9 mouse cellular contexts compared by ENCODE assay signal in the genomic region with DNA sequence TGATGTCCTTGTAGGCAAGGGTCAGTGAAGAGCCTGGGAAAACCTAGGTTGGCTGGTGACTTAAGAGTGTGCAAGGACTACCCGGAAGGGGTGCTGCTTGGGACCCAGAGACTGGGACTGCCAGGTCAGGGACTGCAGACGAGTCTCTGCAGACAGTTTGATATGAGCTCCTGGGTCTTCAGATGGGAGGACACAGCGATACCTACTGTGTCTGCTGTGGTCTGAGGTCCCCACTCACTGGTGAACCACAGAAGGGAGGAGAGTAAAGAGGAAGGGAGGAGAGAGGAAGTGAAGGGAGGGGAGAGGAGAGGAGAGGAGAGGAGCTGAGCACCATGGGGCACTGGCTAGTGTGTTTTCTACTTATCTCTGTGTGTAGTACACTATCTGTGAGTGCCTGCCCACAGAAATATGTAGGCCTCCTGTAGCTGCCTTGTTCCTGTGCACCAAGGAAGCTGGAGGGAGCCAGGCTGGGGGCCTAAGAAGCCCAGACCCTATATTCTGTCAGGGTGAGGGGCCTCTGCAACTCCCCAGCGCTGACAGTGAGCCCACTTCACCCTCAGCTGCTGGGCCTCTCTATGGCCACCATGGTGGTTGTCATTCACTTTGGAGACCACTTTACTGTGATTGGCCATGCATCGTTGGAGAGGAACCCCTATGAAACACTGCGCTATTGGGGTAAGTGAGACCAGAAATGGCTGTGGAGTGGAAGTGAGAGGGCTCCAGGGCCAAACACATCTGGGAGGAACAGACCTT. TPM values are rescaled to one million over a fixed set of nuclear protein-coding genes. Genes with fewer than 3 reads are reported as not detected.
DNase-seq lines count a peak whose midpoint lies in the region; ATAC-seq and TF ChIP-seq lines count a peak whose summit lies in the region.
"Had no signal": no experiment of that assay in that cellular context is flagged by ENCODE, and none has a peak within 500 bp of the region (broad histone marks: within the 10 kb centered on the region; RNA-seq: fewer than 3 reads in every experiment).

No protein-coding gene starts in this region.

- H3K4me2 ChIP-seq in forebrain, embryonic 13.5 days = no peak overlapping the region
- H3K4me2 ChIP-seq in myocyte (ENCODE audit: low read depth) = peak overlapping the region; percentile 81
- H3K4me2 ChIP-seq in forebrain, embryonic 14.5 days (ENCODE audit: low read length) = no peak overlapping the region
- H3K4me2 ChIP-seq: midbrain, embryonic 12.5 days had no signal

- no peak for ATAC-seq in forebrain, embryonic 13.5 days
- peak; percentile 51 for ATAC-seq in erythroid progenitor cell, adult 5-6 weeks (replicated peaks; ENCODE audit: low FRiP score, poor library complexity, severe bottlenecking)
- ATAC-seq in forebrain, embryonic 14.5 days = no peak

- H3K4me1 ChIP-seq in forebrain, embryonic 10.5 days = peaks cover 26% of the 10 kb centered on the region
- peaks cover 17% of the 10 kb centered on the region for H3K4me1 ChIP-seq in forebrain, embryonic 13.5 days
- 0 out of 2 replicates have a peak, but pooled peaks cover 10% of the 10 kb centered on the region for H3K4me1 ChIP-seq in forebrain, embryonic 14.5 days (ENCODE audit: control insufficient read depth, insufficient read depth, low read length)

- H3K9ac ChIP-seq in forebrain, embryonic 13.5 days = no peak overlapping the region
- no peak overlapping the region for H3K9ac ChIP-seq in forebrain, embryonic 14.5 days (ENCODE audit: low read length)
- H3K9ac ChIP-seq: midbrain, embryonic 12.5 days had no signal

- no peak for DNase-seq in forebrain, embryonic 10.5 days (ENCODE audit: extremely low spot score, low spot score)
- DNase-seq in CD4-positive helper T cell, adult 2 months (ENCODE audit: low read depth, low spot score) = peak; percentile 87
- DNase-seq in adrenal gland, adult (ENCODE audit: inconsistent age in 2 of 2, low spot score in 1 of 2) = no peak
- DNase-seq in forebrain, embryonic 14.5 days (ENCODE audit: low spot score) = no peak
- DNase-seq in adrenal gland, adult 2 months = no peak

- TF ChIP-seq POLR2A in myocyte (IDR thresholded peaks at IDR 0.05; ENCODE audit: insufficient read length, low read depth) = no peak

- no peaks in the 10 kb centered on the region for H3K36me3 ChIP-seq in forebrain, embryonic 10.5 days (replicated peaks)
- no peaks in the 10 kb centered on the region for H3K36me3 ChIP-seq in forebrain, embryonic 13.5 days (ENCODE audit: poor library complexity, severe bottlenecking)
- H3K36me3 ChIP-seq in myocyte (ENCODE audit: control insufficient read depth, insufficient read depth) = no peaks in the 10 kb centered on the region
- H3K36me3 ChIP-seq in forebrain, embryonic 14.5 days (ENCODE audit: control insufficient read depth, insufficient read depth, low read length) = no peaks in the 10 kb centered on the region
- H3K36me3 ChIP-seq: midbrain, embryonic 12.5 days had no signal

- no peak overlapping the region for H3ac ChIP-seq in myocyte (ENCODE audit: control insufficient read depth, insufficient read length)

- WGBS in forebrain, embryonic 10.5 days = 92% methylated on average over 6 of the region's 6 CpGs
- 85% methylated on average over 6 of the region's 6 CpGs for WGBS in forebrain, embryonic 13.5 days
- 89% methylated on average over 6 of the region's 6 CpGs for WGBS in forebrain, embryonic 14.5 days

- H3K9me3 ChIP-seq in forebrain, embryonic 10.5 days = no peaks in the 10 kb centered on the region
- no peaks in the 10 kb centered on the region for H3K9me3 ChIP-seq in forebrain, embryonic 13.5 days (replicated peaks)
- H3K9me3 ChIP-seq in forebrain, embryonic 14.5 days (replicated peaks; ENCODE audit: control insufficient read depth, low read length) = no peaks in the 10 kb centered on the region
- H3K9me3 ChIP-seq: midbrain, embryonic 12.5 days had no signal

- H3K79me2 ChIP-seq in myocyte (ENCODE audit: control insufficient read depth, insufficient read depth) = no peaks in the 10 kb centered on the region

- H3K27ac ChIP-seq in forebrain, embryonic 10.5 days = peak overlapping the region; percentile 71
- no peak overlapping the region for H3K27ac ChIP-seq in forebrain, embryonic 13.5 days
- H3K27ac ChIP-seq in forebrain, embryonic 14.5 days (ENCODE audit: low read depth, low read length) = no peak overlapping the region
- H3K27ac ChIP-seq: midbrain, embryonic 12.5 days had no signal

- H3K4me3 ChIP-seq in forebrain, embryonic 10.5 days = peak overlapping the region; percentile 23
- no peak overlapping the region for H3K4me3 ChIP-seq in forebrain, embryonic 13.5 days
- H3K4me3 ChIP-seq in myocyte = peak overlapping the region; percentile 27
- no peak overlapping the region for H3K4me3 ChIP-seq in forebrain, embryonic 14.5 days (ENCODE audit: low read depth, low read length)
- H3K4me3 ChIP-seq: midbrain, embryonic 12.5 days had no signal

- no peaks in the 10 kb centered on the region for H3K27me3 ChIP-seq in forebrain, embryonic 10.5 days (ENCODE audit: poor library complexity, severe bottlenecking)
- H3K27me3 ChIP-seq in forebrain, embryonic 13.5 days = no peaks in the 10 kb centered on the region
- no peaks in the 10 kb centered on the region for H3K27me3 ChIP-seq in myocyte (ENCODE audit: control insufficient read depth, insufficient read depth, insufficient read length)
- no peaks in the 10 kb centered on the region for H3K27me3 ChIP-seq in forebrain, embryonic 14.5 days (replicated peaks; ENCODE audit: control insufficient read depth, insufficient read depth, low read length)
- H3K27me3 ChIP-seq: midbrain, embryonic 12.5 days had no signal

TF ChIP-seq in myocyte, 11 proteins besides CTCF, POLR2A, EP300 and RAD21:
- TF ChIP-seq POLR2AphosphoS2 (IDR thresholded peaks at IDR 0.05; ENCODE audit: insufficient read length, low read depth) (no peak), SRF (IDR thresholded peaks at IDR 0.05; ENCODE audit: control insufficient read depth, insufficient read length, low read depth) (no peak), TCF12 (IDR thresholded peaks at IDR 0.05; ENCODE audit: insufficient read depth, poor library complexity, severe bottlenecking) (no peak), MYOG (IDR thresholded peaks at IDR 0.05; ENCODE audit: control insufficient read depth in 1 of 3, insufficient read depth in 1 of 3, insufficient read length in 2 of 3, low read depth in 2 of 3) (no peak), E2F4 (IDR thresholded peaks at IDR 0.05; ENCODE audit: insufficient read depth) (no peak), REST (IDR thresholded peaks at IDR 0.05; ENCODE audit: insufficient read depth, insufficient read length) (no peak), MYOD1 (IDR thresholded peaks at IDR 0.05; ENCODE audit: control insufficient read depth in 1 of 3, insufficient read length in 2 of 3, low read depth in 2 of 3) (no peak), MAX (IDR thresholded peaks at IDR 0.05; ENCODE audit: low read depth) (no peak), CEBPB (IDR thresholded peaks at IDR 0.05; ENCODE audit: insufficient read depth, poor library complexity, severe bottlenecking) (no peak), USF1 (IDR thresholded peaks at IDR 0.05; ENCODE audit: low read depth) (no peak), TCF3 (IDR thresholded peaks at IDR 0.05; ENCODE audit: insufficient read length, low read depth) (no peak)
TF ChIP-seq in myocyte: peak in this region for 0.

RNA-seq across cellular contexts. Expression of a gene that starts 0.7 kb away (rescaled TPM):
- 6.0 and 6.8 TPM in 2 replicates for polyA plus RNA-seq in forebrain, embryonic 10.5 days (2016; fragmentation: Nextera tagmentation; extraction: Ambion mirVana)
- 0.81 and 0.83 TPM in 2 replicates for polyA plus RNA-seq in forebrain, embryonic 13.5 days (2015; fragmentation: Nextera tagmentation; extraction: Ambion mirVana)
- total RNA-seq in erythroid progenitor cell, adult 5-6 weeks (2015; ENCODE audit: low replicate concordance) = 69.6 and 81.1 TPM in 2 replicates
- 47.7 and 48.9 TPM in 2 replicates for total RNA-seq in erythroid progenitor cell, adult 5-6 weeks (2017; ENCODE audit: low replicate concordance)
- polyA plus RNA-seq in myocyte (2012; fragmentation: generic; extraction: Trizol) = 59.5 TPM
- polyA plus RNA-seq in forebrain, embryonic 14.5 days (2014; fragmentation: Nextera tagmentation; extraction: Ambion mirVana) = 0.61 and 1.2 TPM in 2 replicates
- total RNA-seq in adrenal gland, adult 2 months (2021) = under 1 TPM; 0.49 to 0.62 TPM
- 0.83 and 1.4 TPM in 2 replicates for polyA plus RNA-seq in adrenal gland, adult 2 months (2012; rRNA removed)

RNA-seq across cellular contexts. Expression of a gene that starts 36.5 kb away (rescaled TPM):
- 0.31 and 0.40 TPM in 2 replicates for polyA plus RNA-seq in forebrain, embryonic 10.5 days (2016; fragmentation: Nextera tagmentation; extraction: Ambion mirVana)
- polyA plus RNA-seq in forebrain, embryonic 13.5 days (2015; fragmentation: Nextera tagmentation; extraction: Ambion mirVana) = 0.21 TPM in 1 of 2 replicates, not detected in the other
- 1.4 TPM in 1 of 2 replicates, not detected in the other for total RNA-seq in erythroid progenitor cell, adult 5-6 weeks (2015; ENCODE audit: low replicate concordance)
- not detected in 2 replicates for total RNA-seq in erythroid progenitor cell, adult 5-6 weeks (2017; ENCODE audit: low replicate concordance)
- not detected for polyA plus RNA-seq in myocyte (2012; fragmentation: generic; extraction: Trizol)
- 0.26 and 0.32 TPM in 2 replicates for polyA plus RNA-seq in forebrain, embryonic 14.5 days (2014; fragmentation: Nextera tagmentation; extraction: Ambion mirVana)
- total RNA-seq in adrenal gland, adult 2 months (2021) = under 1 TPM; 0.17 to 0.35 TPM
- polyA plus RNA-seq in adrenal gland, adult 2 months (2012; rRNA removed) = 1.9 and 3.8 TPM in 2 replicates

RNA-seq across cellular contexts. Expression of a gene that starts 47.0 kb away (rescaled TPM):
- 225 and 250 TPM in 2 replicates for polyA plus RNA-seq in forebrain, embryonic 10.5 days (2016; fragmentation: Nextera tagmentation; extraction: Ambion mirVana)
- polyA plus RNA-seq in forebrain, embryonic 13.5 days (2015; fragmentation: Nextera tagmentation; extraction: Ambion mirVana) = 217 and 236 TPM in 2 replicates
- total RNA-seq in erythroid progenitor cell, adult 5-6 weeks (2015; ENCODE audit: low replicate concordance) = 102 and 110 TPM in 2 replicates
- 92.2 and 202 TPM in 2 replicates for total RNA-seq in erythroid progenitor cell, adult 5-6 weeks (2017; ENCODE audit: low replicate concordance)
- 744 TPM for polyA plus RNA-seq in myocyte (2012; fragmentation: generic; extraction: Trizol)
- 343 and 345 TPM in 2 replicates for polyA plus RNA-seq in forebrain, embryonic 14.5 days (2014; fragmentation: Nextera tagmentation; extraction: Ambion mirVana)
- 100 to 1,000 TPM; 693 to 716 TPM for total RNA-seq in adrenal gland, adult 2 months (2021)
- polyA plus RNA-seq in adrenal gland, adult 2 months (2012; rRNA removed) = 3,024 and 3,201 TPM in 2 replicates

Comparison
In these comparisons a context has a peak if more than half of its experiments do, and no peak if none do; other contexts are left out.
1. H3K4me3 ChIP-seq: peak in forebrain, embryonic 10.5 days (single experiment) and myocyte (single experiment); none in forebrain, embryonic 13.5 days (single experiment) and forebrain, embryonic 14.5 days (single experiment).